Comparison of ENCODE assay signal across 8 mouse cellular contexts in the genomic region with DNA sequence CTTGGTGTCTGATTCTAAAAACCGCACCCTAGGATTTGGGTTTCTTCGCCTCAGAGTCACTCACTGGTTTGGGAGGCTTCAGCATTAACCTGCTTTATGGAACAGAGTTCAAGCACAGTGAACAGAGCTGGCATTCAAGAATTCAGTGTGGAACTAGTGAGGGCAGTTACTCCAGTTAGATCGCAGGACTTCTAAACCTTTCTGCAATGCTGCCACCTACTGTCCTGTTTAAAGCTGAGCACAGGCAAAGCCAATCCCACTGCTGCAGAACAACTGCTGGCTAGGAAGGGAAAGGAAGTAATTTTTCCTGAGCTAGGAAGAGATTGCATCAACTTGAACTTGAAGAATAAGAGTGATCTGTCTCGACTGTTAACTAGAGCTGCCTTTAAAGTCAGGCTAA.
DNase-seq lines count a peak whose midpoint lies in the region; ATAC-seq and TF ChIP-seq lines count a peak whose summit lies in the region.

No protein-coding gene starts in this region.

- WGBS in kidney, embryonic 16.5 days = 19% methylated on average over 4 of the region's 4 CpGs
- WGBS in limb, embryonic 14.5 days = 25% methylated on average over 4 of the region's 4 CpGs
- 31% methylated on average over 4 of the region's 4 CpGs for WGBS in neural tube, embryonic 14.5 days

- no peak for TF ChIP-seq POLR2A in limb, embryonic 14.5 days (IDR thresholded peaks at IDR 0.05; ENCODE audit: borderline replicate concordance, extremely low read depth, insufficient read depth, insufficient read length)

- peak; percentile 92 for ATAC-seq in kidney, embryonic 16.5 days (ENCODE audit: low FRiP score, low TSS enrichment)
- ATAC-seq in limb, embryonic 14.5 days (ENCODE audit: low FRiP score, low read depth) = peak; percentile 73
- ATAC-seq in neural tube, embryonic 14.5 days (ENCODE audit: low read depth) = peak; percentile 94

- H3K4me1 ChIP-seq in kidney, embryonic 16.5 days (ENCODE audit: insufficient read depth, low read length) = no peaks in the 10 kb centered on the region
- no peaks in the 10 kb centered on the region for H3K4me1 ChIP-seq in limb, embryonic 14.5 days (ENCODE audit: control insufficient read depth, insufficient read depth, low read length)
- H3K4me1 ChIP-seq in neural tube, embryonic 14.5 days (ENCODE audit: control insufficient read depth, insufficient read depth, low read length) = no peaks in the 10 kb centered on the region

- no peaks in the 10 kb centered on the region for H3K27me3 ChIP-seq in kidney, embryonic 16.5 days (ENCODE audit: insufficient read depth, low read length)
- H3K27me3 ChIP-seq in limb, embryonic 14.5 days (ENCODE audit: control insufficient read depth, insufficient read depth, low read length) = no peaks in the 10 kb centered on the region
- H3K27me3 ChIP-seq in neural tube, embryonic 14.5 days (ENCODE audit: control insufficient read depth, insufficient read depth, low read length) = no peaks in the 10 kb centered on the region

- no peak overlapping the region for H3K4me2 ChIP-seq in kidney, embryonic 16.5 days (replicated peaks; ENCODE audit: low read depth, low read length)
- no peak overlapping the region for H3K4me2 ChIP-seq in limb, embryonic 14.5 days (replicated peaks; ENCODE audit: low read depth, low read length, severe bottlenecking)
- H3K4me2 ChIP-seq in neural tube, embryonic 14.5 days (ENCODE audit: low read depth, low read length) = no peak overlapping the region

- H3K36me3 ChIP-seq in kidney, embryonic 16.5 days (ENCODE audit: insufficient read depth, low read length) = no peaks in the 10 kb centered on the region
- H3K36me3 ChIP-seq in limb, embryonic 14.5 days (ENCODE audit: control insufficient read depth, insufficient read depth, low read length) = no peaks in the 10 kb centered on the region
- no peaks in the 10 kb centered on the region for H3K36me3 ChIP-seq in neural tube, embryonic 14.5 days (ENCODE audit: control insufficient read depth, insufficient read depth, low read length)

- no peaks in the 10 kb centered on the region for H3K9me3 ChIP-seq in kidney, embryonic 16.5 days (ENCODE audit: low read length)
- no peaks in the 10 kb centered on the region for H3K9me3 ChIP-seq in limb, embryonic 14.5 days (ENCODE audit: control insufficient read depth, low read length)
- H3K9me3 ChIP-seq in neural tube, embryonic 14.5 days (ENCODE audit: control insufficient read depth, low read length) = no peaks in the 10 kb centered on the region

- no peak overlapping the region for H3K4me3 ChIP-seq in kidney, embryonic 16.5 days (ENCODE audit: low read length)
- H3K4me3 ChIP-seq in limb, embryonic 14.5 days (replicated peaks; ENCODE audit: low read length) = no peak overlapping the region
- H3K4me3 ChIP-seq in neural tube, embryonic 14.5 days (ENCODE audit: low read depth, low read length) = no peak overlapping the region

- H3K9ac ChIP-seq in kidney, embryonic 16.5 days (replicated peaks; ENCODE audit: low read length) = no peak overlapping the region
- H3K9ac ChIP-seq in limb, embryonic 14.5 days (ENCODE audit: low read depth, low read length, severe bottlenecking) = no peak overlapping the region
- H3K9ac ChIP-seq in neural tube, embryonic 14.5 days (replicated peaks; ENCODE audit: low read depth, low read length) = no peak overlapping the region

- H3K27ac ChIP-seq in kidney, embryonic 16.5 days (ENCODE audit: low read length) = no peak overlapping the region
- no peak overlapping the region for H3K27ac ChIP-seq in limb, embryonic 14.5 days (replicated peaks; ENCODE audit: low read depth, low read length)
- no peak overlapping the region for H3K27ac ChIP-seq in neural tube, embryonic 14.5 days (ENCODE audit: low read depth, low read length)

- DNase-seq in thymus, postnatal 4 days = peak; percentile 8
- no peak for DNase-seq in thymus, adult 18-20 months
- peak; percentile 6 for DNase-seq in cerebellum, adult 9-11 months
- peak; percentile 25 to 32 for DNase-seq in frontal cortex, postnatal 10 days (ENCODE audit: low spot score in 2 of 2)
- peak; percentile 88 for DNase-seq in limb, embryonic 14.5 days (ENCODE audit: low spot score)
- DNase-seq in spleen, postnatal 36 days (ENCODE audit: low spot score in 2 of 2) = no peak

Comparison
In these comparisons a context has a peak if more than half of its experiments do, and no peak if none do; other contexts are left out.
1. DNase-seq: peak in thymus, postnatal 4 days (single experiment), cerebellum, adult 9-11 months (single experiment), frontal cortex, postnatal 10 days (2 of 2) and limb, embryonic 14.5 days (single experiment); none in thymus, adult 18-20 months (0 of 2) and spleen, postnatal 36 days (0 of 2).
2. Peak in every context shown above with its lines, with median percentiles within 50 percentile points of each other: ATAC-seq.